Mouse (Mus musculus): ENCODE data around the gene Tmem51. TPM values are rescaled to one million over a fixed set of nuclear protein-coding genes. Genes with fewer than 3 reads are reported as not detected.

Tmem51 gene
- total RNA-seq, 1 experiment = 13.6 TPM

DNA sequence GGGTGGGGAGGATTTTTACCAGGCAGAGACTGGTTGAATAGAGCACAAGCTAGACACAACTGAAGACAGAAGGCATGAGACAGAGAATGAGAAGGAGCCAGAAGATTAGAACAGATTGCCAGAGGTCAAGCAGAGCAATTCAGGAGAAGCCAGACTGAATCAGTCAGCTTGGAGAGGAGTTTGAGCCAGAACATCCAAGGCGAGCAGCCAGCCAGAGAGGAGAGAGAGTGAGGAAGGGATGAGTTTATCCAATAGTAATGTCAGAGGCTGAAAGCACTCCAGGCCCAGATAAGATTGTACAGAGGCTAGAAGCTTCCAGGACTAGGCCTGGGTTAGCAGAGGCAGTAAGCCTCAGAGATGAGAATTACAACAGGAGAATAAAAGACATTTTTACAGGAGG lies 37.1 kb upstream of the Tmem51 start:
- no peaks in the 10 kb centered on the region for H3K36me3 ChIP-seq (ENCODE audit: control insufficient read depth, insufficient read depth, low read length, poor library complexity, severe bottlenecking)
- DNase-seq (ENCODE audit: low read depth, low spot score) = no peak
- in situ Hi-C loops (cut with MboI; ENCODE audit: low sequenced_read_pairs in 2 of 2, unreplicated experiment in 2 of 2) = no loop called here
- H3K4me1 ChIP-seq (ENCODE audit: control insufficient read depth in 2 of 2, insufficient read depth in 2 of 2, low read length in 2 of 2, poor library complexity in 1 of 2) = peaks cover 0 to 9% of the 10 kb centered on the region in 2 experiments; a peak in 2 of 4 replicates
- H3K9me3 ChIP-seq (ENCODE audit: control insufficient read depth, insufficient read depth, low read depth, low read length) = no peaks in the 10 kb centered on the region
- H3K4me3 ChIP-seq (ENCODE audit: insufficient read depth in 1 of 2, low read depth in 1 of 2, low read length in 2 of 2, poor library complexity in 1 of 2, severe bottlenecking in 1 of 2) = no peak overlapping the region
- no peak overlapping the region for H3K9ac ChIP-seq (ENCODE audit: insufficient read depth, low read depth, low read length, poor library complexity, severe bottlenecking)
- TF ChIP-seq HCFC1 (IDR thresholded peaks at IDR 0.05; ENCODE audit: borderline replicate concordance, insufficient read depth, low read length) (no peak), MAFK (IDR thresholded peaks at IDR 0.05; ENCODE audit: insufficient read depth, low read depth, low read length) (no peak), ZNF384 (IDR thresholded peaks at IDR 0.05; ENCODE audit: low read depth, low read length) (no peak), ZC3H11A (IDR thresholded peaks at IDR 0.05; ENCODE audit: borderline replicate concordance, low read depth, low read length) (no peak), CHD2 (IDR thresholded peaks at IDR 0.05; ENCODE audit: low read depth, low read length) (no peak)
- H3K27ac ChIP-seq (ENCODE audit: insufficient read depth, low read depth, low read length, poor library complexity, severe bottlenecking) = no peak overlapping the region

DNA sequence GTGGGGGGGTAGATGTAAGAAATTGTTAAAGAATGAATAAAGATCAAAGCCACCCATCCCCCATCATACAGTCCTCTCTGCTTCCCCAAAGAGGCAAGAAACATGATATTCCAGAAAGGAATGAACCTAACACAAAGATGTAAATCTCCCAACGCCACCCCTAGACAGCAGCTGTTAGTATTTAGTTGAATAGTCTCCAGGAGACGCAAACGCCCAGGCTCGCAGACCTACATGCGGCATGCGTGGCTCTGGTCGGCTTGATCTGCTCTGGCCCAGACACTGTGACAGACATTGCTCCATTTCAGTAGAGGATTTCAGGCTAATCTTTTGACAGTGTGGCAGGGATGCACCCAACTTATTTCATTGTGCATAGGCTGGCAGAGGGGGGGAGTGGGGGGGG lies 34.4 kb upstream of the Tmem51 start:
- H3K4me3 ChIP-seq (ENCODE audit: insufficient read depth in 1 of 2, low read depth in 1 of 2, low read length in 2 of 2, poor library complexity in 1 of 2, severe bottlenecking in 1 of 2) = no peak overlapping the region
- no peak overlapping the region for H3K9ac ChIP-seq (ENCODE audit: insufficient read depth, low read depth, low read length, poor library complexity, severe bottlenecking)
- H3K4me1 ChIP-seq (ENCODE audit: control insufficient read depth in 2 of 2, insufficient read depth in 2 of 2, low read length in 2 of 2, poor library complexity in 1 of 2) = peaks cover 0 to 9% of the 10 kb centered on the region in 2 experiments; a peak in 2 of 4 replicates
- H3K36me3 ChIP-seq (ENCODE audit: control insufficient read depth, insufficient read depth, low read length, poor library complexity, severe bottlenecking) = no peaks in the 10 kb centered on the region
- no peak for DNase-seq (ENCODE audit: low read depth, low spot score)
- TF ChIP-seq ZNF384 (IDR thresholded peaks at IDR 0.05; ENCODE audit: low read depth, low read length) = no peak
- TF ChIP-seq HCFC1 (IDR thresholded peaks at IDR 0.05; ENCODE audit: borderline replicate concordance, insufficient read depth, low read length) = no peak
- TF ChIP-seq CHD2 (IDR thresholded peaks at IDR 0.05; ENCODE audit: low read depth, low read length) = no peak
- no peak for TF ChIP-seq MAFK (IDR thresholded peaks at IDR 0.05; ENCODE audit: insufficient read depth, low read depth, low read length)
- TF ChIP-seq ZC3H11A (IDR thresholded peaks at IDR 0.05; ENCODE audit: borderline replicate concordance, low read depth, low read length) = no peak
- no peaks in the 10 kb centered on the region for H3K9me3 ChIP-seq (ENCODE audit: control insufficient read depth, insufficient read depth, low read depth, low read length)
- no peak overlapping the region for H3K27ac ChIP-seq (ENCODE audit: insufficient read depth, low read depth, low read length, poor library complexity, severe bottlenecking)
- in situ Hi-C loops (cut with MboI; ENCODE audit: low sequenced_read_pairs in 2 of 2, unreplicated experiment in 2 of 2) = no loop called here

DNA sequence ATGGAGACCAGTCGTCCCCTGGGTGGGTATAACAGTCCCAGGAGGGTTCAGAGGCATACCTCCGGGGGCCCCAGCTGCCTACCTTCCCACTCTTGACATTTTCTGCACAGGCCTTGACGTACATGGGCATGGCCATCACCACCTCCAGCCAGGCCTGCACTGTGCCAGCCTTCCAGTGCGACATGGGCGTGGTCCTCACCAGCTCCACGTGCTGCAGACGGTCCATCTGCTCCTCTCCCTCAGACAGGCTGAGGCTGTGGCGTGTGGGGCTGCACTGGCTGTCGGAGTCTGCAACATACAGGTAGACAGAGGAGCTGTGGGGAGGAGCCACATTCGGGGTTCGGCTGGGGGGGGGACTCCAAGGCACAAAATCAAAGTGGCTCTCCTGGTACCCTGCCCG lies 33.9 kb upstream of the Tmem51 start:
- Histone ChIP-seq H3K9me3 (ENCODE audit: control insufficient read depth, insufficient read depth, low read depth, low read length) (no peaks in the 10 kb centered on the region), H3K4me1 (ENCODE audit: control insufficient read depth in 2 of 2, insufficient read depth in 2 of 2, low read length in 2 of 2, poor library complexity in 1 of 2) (peaks cover 0 to 9% of the 10 kb centered on the region in 2 experiments; a peak in 2 of 4 replicates), H3K4me3 (ENCODE audit: insufficient read depth in 1 of 2, low read depth in 1 of 2, low read length in 2 of 2, poor library complexity in 1 of 2, severe bottlenecking in 1 of 2) (no peak overlapping the region), H3K36me3 (ENCODE audit: control insufficient read depth, insufficient read depth, low read length, poor library complexity, severe bottlenecking) (no peaks in the 10 kb centered on the region), H3K9ac (ENCODE audit: insufficient read depth, low read depth, low read length, poor library complexity, severe bottlenecking) (no peak overlapping the region), H3K27ac (ENCODE audit: insufficient read depth, low read depth, low read length, poor library complexity, severe bottlenecking) (no peak overlapping the region)
- no peak for DNase-seq (ENCODE audit: low read depth, low spot score)
- TF ChIP-seq CHD2 (IDR thresholded peaks at IDR 0.05; ENCODE audit: low read depth, low read length) (no peak), ZC3H11A (IDR thresholded peaks at IDR 0.05; ENCODE audit: borderline replicate concordance, low read depth, low read length) (no peak), HCFC1 (IDR thresholded peaks at IDR 0.05; ENCODE audit: borderline replicate concordance, insufficient read depth, low read length) (no peak), ZNF384 (IDR thresholded peaks at IDR 0.05; ENCODE audit: low read depth, low read length) (no peak), MAFK (IDR thresholded peaks at IDR 0.05; ENCODE audit: insufficient read depth, low read depth, low read length) (no peak)
- in situ Hi-C loops (cut with MboI; ENCODE audit: low sequenced_read_pairs in 2 of 2, unreplicated experiment in 2 of 2) = no loop called here

DNA sequence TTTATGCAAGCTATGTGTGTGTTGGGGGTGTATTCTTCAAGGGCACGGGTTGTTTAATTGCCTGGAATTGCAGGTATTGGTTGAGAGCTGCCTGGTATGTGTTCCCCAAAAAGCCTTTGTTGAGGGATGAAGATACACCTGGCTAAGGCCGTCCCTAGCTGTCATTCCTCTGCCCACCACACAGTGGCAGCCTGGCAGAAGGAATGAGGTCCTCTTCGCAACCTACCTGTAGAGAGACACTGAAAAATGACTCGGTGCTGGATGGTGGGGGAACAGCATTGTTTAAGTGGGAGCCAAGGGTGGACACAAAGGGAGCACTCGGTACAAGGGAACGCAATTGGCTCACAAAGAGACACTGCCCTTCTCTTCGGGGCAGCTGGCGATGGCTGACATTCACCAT lies 29.2 kb upstream of the Tmem51 start:
- H3K4me1 ChIP-seq (ENCODE audit: control insufficient read depth in 2 of 2, insufficient read depth in 2 of 2, low read length in 2 of 2, poor library complexity in 1 of 2) = peaks cover 0 to 9% of the 10 kb centered on the region in 2 experiments; a peak in 2 of 4 replicates
- no peaks in the 10 kb centered on the region for H3K36me3 ChIP-seq (ENCODE audit: control insufficient read depth, insufficient read depth, low read length, poor library complexity, severe bottlenecking)
- H3K9ac ChIP-seq (ENCODE audit: insufficient read depth, low read depth, low read length, poor library complexity, severe bottlenecking) = no peak overlapping the region
- peak; percentile 24 for DNase-seq (ENCODE audit: low read depth, low spot score)
- no peaks in the 10 kb centered on the region for H3K9me3 ChIP-seq (ENCODE audit: control insufficient read depth, insufficient read depth, low read depth, low read length)
- TF ChIP-seq CHD2 (IDR thresholded peaks at IDR 0.05; ENCODE audit: low read depth, low read length) (no peak), ZC3H11A (IDR thresholded peaks at IDR 0.05; ENCODE audit: borderline replicate concordance, low read depth, low read length) (peak; percentile 77; the same call in 1 of the 2 replicates), ZNF384 (IDR thresholded peaks at IDR 0.05; ENCODE audit: low read depth, low read length) (no peak), HCFC1 (IDR thresholded peaks at IDR 0.05; ENCODE audit: borderline replicate concordance, insufficient read depth, low read length) (no peak), MAFK (IDR thresholded peaks at IDR 0.05; ENCODE audit: insufficient read depth, low read depth, low read length) (no peak)
- no peak overlapping the region for H3K27ac ChIP-seq (ENCODE audit: insufficient read depth, low read depth, low read length, poor library complexity, severe bottlenecking)
- H3K4me3 ChIP-seq (ENCODE audit: insufficient read depth in 1 of 2, low read depth in 1 of 2, low read length in 2 of 2, poor library complexity in 1 of 2, severe bottlenecking in 1 of 2) = no peak overlapping the region
- in situ Hi-C loops (cut with MboI; ENCODE audit: low sequenced_read_pairs in 2 of 2, unreplicated experiment in 2 of 2) = no loop called here
